Mouse (Mus musculus) cerebellum, adult 2 months (tissue): Measurements from ENCODE around the gene Tomm20.
"Not testable (repeated sequence)": the region's sequence is repeated elsewhere in the genome, so short reads cannot be mapped to it uniquely, and the experiment has no call there.

Experiments
- CTCF ChIP-seq: fragments of 200-500 bp; IDR thresholded peaks from 2 replicates; pipeline ENCODE4 v1.5.1; 2011; ENCODE audit warnings: low read depth, mild to moderate bottlenecking, control low read depth, low read length, moderate library complexity, borderline replicate concordance; ENCODE audit not compliant: insufficient read depth
- POLR2A ChIP-seq: fragments of 200-500 bp; IDR thresholded peaks from 2 replicates; pipeline ENCODE4 v1.6.1; 2011; ENCODE audit warnings: low read length, control low read depth, borderline replicate concordance; ENCODE audit not compliant: insufficient read depth

DNA sequence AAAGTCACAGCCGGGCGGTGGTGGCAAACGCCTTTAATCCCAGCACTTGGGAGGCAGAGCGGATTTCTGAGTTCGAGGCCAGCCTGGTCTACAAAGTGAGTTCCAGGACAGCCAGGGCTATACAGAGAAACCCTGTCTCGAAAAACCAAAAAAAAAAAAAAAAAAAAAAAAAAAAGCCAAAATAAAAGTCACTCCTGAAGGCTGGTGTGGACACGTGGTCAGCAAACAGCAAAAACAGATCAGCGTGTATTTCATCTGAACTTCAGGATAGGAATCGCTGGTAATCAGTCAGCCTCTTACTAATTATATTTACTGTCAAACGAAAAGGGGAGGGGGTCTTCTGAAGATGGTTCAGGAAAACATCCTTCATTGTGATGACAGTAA, 31.5 kb downstream of the Tomm20 start:
- TF ChIP-seq CTCF, POLR2A: not testable (repeated sequence)
